Mouse (Mus musculus) MEL (cell line): Measurements from ENCODE around the gene Lad1. TPM values are rescaled to one million over a fixed set of nuclear protein-coding genes. Genes with fewer than 3 reads are reported as not detected.

Experiments used
- DNase-seq: peaks from one replicate; pipeline ENCODE4 v3.0.0; 2011; ENCODE audit warnings: low read depth, low spot score
- H3K27ac ChIP-seq: 2 replicates; pipeline ENCODE4 v1.5.1; 2012; ENCODE audit warnings: low read depth, mild to moderate bottlenecking, control low read depth, low read length, moderate library complexity; ENCODE audit not compliant: control insufficient read depth
- H3K27me3 ChIP-seq, 2 experiments: fragments of 150-350 bp in 1 of 2; sonication (generic) in 1 of 2; 2 replicates each; pipeline ENCODE4 v1.6.1; 2012; ENCODE audit warnings: low read length in 2 of 2, mild to moderate bottlenecking in 2 of 2, improper control_type of control experiment in 1 of 2, moderate library complexity in 1 of 2; ENCODE audit not compliant: insufficient read depth in 2 of 2, control insufficient read depth in 1 of 2
- H3K36me3 ChIP-seq, 2 experiments: 2 replicates each; pipeline ENCODE4 v1.6.1; 2012 to 2014; ENCODE audit warnings: low read length in 2 of 2, improper control_type of control experiment in 1 of 2, inconsistent platforms in 1 of 2, mild to moderate bottlenecking in 1 of 2; ENCODE audit not compliant: insufficient read depth in 2 of 2, control insufficient read depth in 1 of 2
- H3K4me1 ChIP-seq, 2 experiments: fragments of 150-350 bp in 1 of 2; sonication (generic) in 1 of 2; 2 replicates each; pipeline ENCODE4 v1.6.1; 2012; ENCODE audit warnings: low read length in 2 of 2, improper control_type of control experiment in 1 of 2, mild to moderate bottlenecking in 1 of 2; ENCODE audit not compliant: insufficient read depth in 2 of 2, control insufficient read depth in 1 of 2
- H3K4me3 ChIP-seq, 2 experiments: fragments of 150-350 bp in 1 of 2; sonication (generic) in 1 of 2; 2 replicates each; pipeline ENCODE4 v1.5.1; 2012; ENCODE audit warnings: low read depth in 2 of 2, low read length in 2 of 2, mild to moderate bottlenecking in 2 of 2, moderate library complexity in 2 of 2, control low read depth in 1 of 2, improper control_type of control experiment in 1 of 2; ENCODE audit not compliant: control insufficient read depth in 1 of 2, insufficient read depth in 1 of 2
- H3K79me2 ChIP-seq: 2 replicates; pipeline ENCODE4 v1.6.1; 2012; ENCODE audit warnings: mild to moderate bottlenecking, low read length, moderate library complexity; ENCODE audit not compliant: control insufficient read depth, poor library complexity, insufficient read depth
- H3K9ac ChIP-seq: 2 replicates; pipeline ENCODE4 v1.6.1; 2012; ENCODE audit warnings: low read depth, mild to moderate bottlenecking, control low read depth, low read length, moderate library complexity; ENCODE audit not compliant: control insufficient read depth, poor library complexity, severe bottlenecking
- H3K9me3 ChIP-seq: fragments of 150-350 bp; sonication (generic); replicated peaks from 2 replicates; pipeline ENCODE4 v1.6.1; 2012; ENCODE audit warnings: mild to moderate bottlenecking, low read length, improper control_type of control experiment, moderate library complexity; ENCODE audit not compliant: insufficient read depth
- BHLHE40 ChIP-seq: IDR thresholded peaks from 2 replicates; pipeline ENCODE4 v1.6.1; 2012; ENCODE audit warnings: low read depth, mild to moderate bottlenecking, inconsistent platforms, low read length, improper control_type of control experiment, borderline replicate concordance
- CHD1 ChIP-seq: IDR thresholded peaks from 2 replicates; pipeline ENCODE4 v1.6.1; 2012; ENCODE audit warnings: low read depth, mild to moderate bottlenecking, inconsistent platforms, low read length, improper control_type of control experiment
- CTCF ChIP-seq, 3 experiments: IDR thresholded peaks in 2 of 3; conservative IDR thresholded peaks in 1 of 3; 2 replicates each; pipeline ENCODE4 v1.5.1; 2011 to 2012; ENCODE audit warnings: low read length in 3 of 3, low read depth in 2 of 3, mild to moderate bottlenecking in 2 of 3, improper control_type of control experiment in 1 of 3, inconsistent platforms in 1 of 3, mixed read lengths in 1 of 3, moderate library complexity in 1 of 3; ENCODE audit not compliant: control insufficient read depth in 1 of 3, insufficient read depth in 1 of 3, poor library complexity in 1 of 3, severe bottlenecking in 1 of 3
- E2F4 ChIP-seq: IDR thresholded peaks from 2 replicates; pipeline ENCODE4 v1.6.1; 2011; ENCODE audit warnings: low read depth, low read length, improper control_type of control experiment, borderline replicate concordance
- ELF1 ChIP-seq: IDR thresholded peaks from 2 replicates; pipeline ENCODE4 v1.6.1; 2014; ENCODE audit warnings: low read depth, mild to moderate bottlenecking, inconsistent platforms, low read length, improper control_type of control experiment, moderate library complexity
- EP300 ChIP-seq, 2 experiments: IDR thresholded peaks; 2 replicates each; pipeline ENCODE4 v1.6.1; 2011; ENCODE audit warnings: improper control_type of control experiment in 2 of 2, low read length in 2 of 2, low read depth in 1 of 2, mild to moderate bottlenecking in 1 of 2
- ETS1 ChIP-seq: IDR thresholded peaks from 2 replicates; pipeline ENCODE4 v1.6.1; 2012; ENCODE audit warnings: low read depth, mild to moderate bottlenecking, inconsistent platforms, low read length, improper control_type of control experiment, moderate library complexity
- GABPA ChIP-seq: IDR thresholded peaks from 2 replicates; pipeline ENCODE4 v1.6.1; 2012; ENCODE audit warnings: low read depth, mild to moderate bottlenecking, inconsistent platforms, low read length, improper control_type of control experiment, moderate library complexity
- GATA1 ChIP-seq: IDR thresholded peaks from 2 replicates; pipeline ENCODE4 v1.6.1; 2011; ENCODE audit warnings: low read depth, low read length, improper control_type of control experiment
- HCFC1 ChIP-seq: IDR thresholded peaks from 2 replicates; pipeline ENCODE4 v1.6.1; 2012; ENCODE audit warnings: low read depth, mild to moderate bottlenecking, inconsistent platforms, low read length, improper control_type of control experiment, moderate library complexity
- JUND ChIP-seq: IDR thresholded peaks from 2 replicates; pipeline ENCODE4 v1.6.1; 2011; ENCODE audit warnings: low read depth, mild to moderate bottlenecking, improper control_type of control experiment, low read length
- KAT2A ChIP-seq: conservative IDR thresholded peaks from 2 replicates; pipeline ENCODE4 v1.6.1; 2012; ENCODE audit warnings: low read depth, low read length, improper control_type of control experiment, inconsistent platforms
- MAX ChIP-seq: IDR thresholded peaks from 2 replicates; pipeline ENCODE4 v1.6.1; 2011; ENCODE audit warnings: low read length, improper control_type of control experiment
- MEF2A ChIP-seq: IDR thresholded peaks from 2 replicates; pipeline ENCODE4 v1.6.1; 2014; ENCODE audit warnings: low read depth, mild to moderate bottlenecking, inconsistent platforms, low read length, improper control_type of control experiment; ENCODE audit not compliant: poor library complexity, insufficient replicate concordance, severe bottlenecking; ENCODE audit errors: extremely low read depth
- MYB ChIP-seq: IDR thresholded peaks from 2 replicates; pipeline ENCODE4 v1.6.1; 2011; ENCODE audit warnings: mild to moderate bottlenecking, low read depth, low read length, improper control_type of control experiment
- NELFE ChIP-seq: IDR thresholded peaks from 2 replicates; pipeline ENCODE4 v1.6.1; 2011; ENCODE audit warnings: low read depth, low read length, improper control_type of control experiment
- NRF1 ChIP-seq: IDR thresholded peaks from 2 replicates; pipeline ENCODE4 v1.6.1; 2014; ENCODE audit warnings: low read depth, mild to moderate bottlenecking, inconsistent platforms, low read length, improper control_type of control experiment, moderate library complexity; ENCODE audit not compliant: poor library complexity, insufficient read depth, severe bottlenecking
- POLR2AphosphoS2 ChIP-seq: IDR thresholded peaks from 2 replicates; pipeline ENCODE4 v1.6.1; 2011; ENCODE audit warnings: low read length, improper control_type of control experiment
- POLR2AphosphoS5 ChIP-seq: IDR thresholded peaks from 2 replicates; pipeline ENCODE4 v1.6.1; 2012; ENCODE audit warnings: low read depth, borderline replicate concordance, mild to moderate bottlenecking, inconsistent platforms, low read length, moderate library complexity, mixed read lengths
- RCOR1 ChIP-seq: IDR thresholded peaks from 2 replicates; pipeline ENCODE4 v1.6.1; 2012; ENCODE audit warnings: low read depth, mild to moderate bottlenecking, inconsistent platforms, low read length, improper control_type of control experiment
- SIN3A ChIP-seq: IDR thresholded peaks from 2 replicates; pipeline ENCODE4 v1.6.1; 2012; ENCODE audit warnings: low read length, improper control_type of control experiment, inconsistent platforms
- TAL1 ChIP-seq: IDR thresholded peaks from 2 replicates; pipeline ENCODE4 v1.6.1; 2012; ENCODE audit warnings: mild to moderate bottlenecking, inconsistent platforms, low read length, moderate library complexity, mixed read lengths
- TBP ChIP-seq: IDR thresholded peaks from 2 replicates; pipeline ENCODE4 v1.8.0; 2011; ENCODE audit warnings: low read depth, low read length, improper control_type of control experiment
- TCF12 ChIP-seq: IDR thresholded peaks from 2 replicates; pipeline ENCODE4 v1.6.1; 2014; ENCODE audit warnings: low read depth, mild to moderate bottlenecking, inconsistent platforms, low read length, improper control_type of control experiment, moderate library complexity
- USF2 ChIP-seq, 2 experiments: IDR thresholded peaks; 2 replicates each; pipeline ENCODE4 v1.6.1; 2011 to 2012; ENCODE audit warnings: improper control_type of control experiment in 2 of 2, low read length in 2 of 2, borderline replicate concordance in 1 of 2, inconsistent platforms in 1 of 2, low read depth in 1 of 2, mild to moderate bottlenecking in 1 of 2; ENCODE audit not compliant: insufficient read depth in 1 of 2
- ZC3H11A ChIP-seq: IDR thresholded peaks from 2 replicates; pipeline ENCODE4 v1.6.1; 2012; ENCODE audit warnings: low read depth, mild to moderate bottlenecking, inconsistent platforms, low read length, improper control_type of control experiment
- ZKSCAN1 ChIP-seq: IDR thresholded peaks from 2 replicates; pipeline ENCODE4 v1.6.1; 2012; ENCODE audit warnings: low read depth, mild to moderate bottlenecking, inconsistent platforms, low read length, improper control_type of control experiment, moderate library complexity
- ZMIZ1 ChIP-seq: IDR thresholded peaks from 2 replicates; pipeline ENCODE4 v1.6.1; 2012; ENCODE audit warnings: low read depth, mild to moderate bottlenecking, inconsistent platforms, low read length, improper control_type of control experiment, moderate library complexity
- polyA plus RNA-seq, 2 experiments: library from polyadenylated mRNA; stranded (reverse) in 1 of 2; unstranded in 1 of 2; fragments of >175 nt in 1 of 2; fragments of >200 nt in 1 of 2; gene quantifications; 2 replicates each; pipeline versions ENCODE4 v1.2.1 to v1.2.4; 2012; ENCODE audit warnings: low replicate concordance in 2 of 2, low read depth in 1 of 2; ENCODE audit not compliant: insufficient read length in 2 of 2, insufficient read depth in 1 of 2, missing spikeins in 1 of 2
- total RNA-seq: library from RNA; depleted of rRNA; stranded (reverse); fragments of 300-350 nt; gene quantifications from 2 replicates; pipeline ENCODE4 v1.2.3, GENCODE M21; 2012

The Lad1 gene
- total and polyA plus RNA-seq, 3 experiments = not detected

DNA sequence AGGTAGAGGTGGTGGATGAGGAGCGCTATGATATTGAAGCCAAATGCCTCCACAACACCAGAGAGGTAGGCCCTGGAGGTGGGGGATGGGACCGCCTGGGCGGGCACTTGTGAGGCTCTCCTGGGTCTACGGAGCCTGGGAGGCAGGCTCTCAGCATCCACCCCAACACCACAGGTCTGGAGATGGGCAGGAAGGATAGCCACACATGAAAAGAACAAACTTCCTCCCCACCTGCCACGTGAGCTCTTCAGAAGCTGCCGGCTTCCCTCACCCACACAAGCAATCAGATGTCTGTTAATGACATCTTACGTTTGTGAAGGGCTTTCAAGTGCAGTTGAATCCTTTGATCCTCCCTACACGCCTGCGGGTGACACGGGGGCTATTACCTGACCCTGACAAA, 10.9 kb upstream of the Lad1 start:
- no peaks in the 10 kb centered on the region for H3K36me3 ChIP-seq
- H3K27ac ChIP-seq = no peak overlapping the region
- no peaks in the 10 kb centered on the region for H3K9me3 ChIP-seq
- H3K9ac ChIP-seq = no peak overlapping the region
- H3K4me3 ChIP-seq = no peak overlapping the region
- peaks cover 0 to 3% of the 10 kb centered on the region in 2 experiments; a peak in 3 of 4 replicates for H3K27me3 ChIP-seq
- no peaks in the 10 kb centered on the region; a peak in 1 of 4 replicates for H3K4me1 ChIP-seq
- H3K79me2 ChIP-seq = no peaks in the 10 kb centered on the region
- DNase-seq = no peak
- TF ChIP-seq TBP (no peak), MEF2A (no peak), ZC3H11A (no peak), USF2 (IDR thresholded peaks at IDR 0.05; ENCODE audit: borderline replicate concordance in 1 of 2, insufficient read depth in 1 of 2, low read depth in 1 of 2, low read length in 2 of 2) (no peak), MAX (no peak), SIN3A (no peak), MYB (no peak), GABPA (no peak), POLR2AphosphoS5 (no peak), GATA1 (no peak), HCFC1 (no peak), CTCF (IDR thresholded peaks at IDR 0.05 in 2 of 3, conservative IDR thresholded peaks at IDR 0.05 in 1 of 3; ENCODE audit: control insufficient read depth in 1 of 3, insufficient read depth in 1 of 3, low read depth in 2 of 3, low read length in 3 of 3, poor library complexity in 1 of 3, severe bottlenecking in 1 of 3) (no peak), CHD1 (no peak), ETS1 (no peak), TAL1 (no peak), NELFE (no peak), EP300 (IDR thresholded peaks at IDR 0.05; ENCODE audit: low read depth in 1 of 2, low read length in 2 of 2) (no peak), KAT2A (no peak), E2F4 (no peak)

DNA sequence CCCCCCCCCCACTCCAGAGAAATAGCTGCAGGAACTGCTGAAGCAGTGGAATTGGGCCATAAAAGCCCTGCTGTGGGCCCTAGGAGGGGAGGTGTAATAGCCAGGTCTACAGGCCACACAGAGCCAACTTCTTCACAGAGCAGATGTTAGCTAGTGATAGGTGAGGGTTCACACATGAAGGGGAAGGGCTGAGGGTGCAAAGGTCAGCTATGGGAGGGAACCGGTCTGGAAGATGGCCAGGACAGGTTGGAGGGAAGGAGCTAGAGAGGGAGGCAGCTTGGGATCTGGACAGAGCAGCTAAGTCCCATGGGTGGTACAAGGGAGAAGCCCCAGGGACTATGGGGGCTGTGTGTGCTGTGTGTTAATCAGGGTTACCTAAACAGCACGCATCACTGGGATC, 8.2 kb upstream of the Lad1 start:
- H3K27me3 ChIP-seq = peaks cover 0 to 11% of the 10 kb centered on the region in 2 experiments
- no peak overlapping the region for H3K27ac ChIP-seq
- no peaks in the 10 kb centered on the region for H3K36me3 ChIP-seq
- no peak for DNase-seq
- H3K79me2 ChIP-seq = no peaks in the 10 kb centered on the region
- H3K9me3 ChIP-seq = no peaks in the 10 kb centered on the region
- TF ChIP-seq ZKSCAN1 (no peak), HCFC1 (no peak), ELF1 (no peak), NRF1 (no peak), TCF12 (no peak), EP300 (IDR thresholded peaks at IDR 0.05; ENCODE audit: low read depth in 1 of 2, low read length in 2 of 2) (no peak), JUND (no peak), MEF2A (no peak), ZMIZ1 (no peak), BHLHE40 (no peak), TBP (no peak), POLR2AphosphoS2 (no peak), ETS1 (no peak), RCOR1 (no peak)
- no peak overlapping the region for H3K4me3 ChIP-seq
- no peaks in the 10 kb centered on the region; a peak in 1 of 4 replicates for H3K4me1 ChIP-seq
- H3K9ac ChIP-seq = no peak overlapping the region
